Mouse (Mus musculus) midbrain, postnatal 0 days (tissue): ENCODE measurements around the gene Arsb. TPM values are rescaled to one million over a fixed set of nuclear protein-coding genes. Genes with fewer than 3 reads are reported as not detected.

ENCODE experiments used
- ATAC-seq: fragments of 200-750 bp; cut with Nextera tagmentation; 2 replicates; pipeline ENCODE4 v1.8.0; 2017; ENCODE audit warnings: moderate number of reproducible peaks, mild to moderate bottlenecking, moderate TSS enrichment, moderate library complexity; ENCODE audit not compliant: low FRiP score
- DNase-seq: peaks from one replicate; pipeline ENCODE4 v3.0.0-alpha.2; 2015; ENCODE audit warnings: low spot score
- H3K27ac ChIP-seq: fragments of 300-500 bp; sonication (generic); 2 replicates; pipeline ENCODE4 v1.5.1; 2014; ENCODE audit warnings: low read depth, mild to moderate bottlenecking, low read length, mixed read lengths
- H3K27me3 ChIP-seq: fragments of 300-500 bp; sonication (generic); 2 replicates; pipeline ENCODE4 v1.6.1; 2014; ENCODE audit warnings: low read length, control low read depth, mixed read lengths; ENCODE audit not compliant: insufficient read depth
- H3K36me3 ChIP-seq: fragments of 300-500 bp; sonication (generic); 2 replicates; pipeline ENCODE4 v1.6.1; 2014; ENCODE audit warnings: low read length, control low read depth, mixed read lengths; ENCODE audit not compliant: insufficient read depth
- H3K4me1 ChIP-seq: fragments of 300-500 bp; sonication (generic); 2 replicates; pipeline ENCODE4 v1.6.1; 2014; ENCODE audit warnings: mild to moderate bottlenecking, control low read depth, antibody characterized with exemption, low read length, mixed read lengths; ENCODE audit not compliant: insufficient read depth
- H3K4me2 ChIP-seq: fragments of 300-500 bp; sonication (generic); 2 replicates; pipeline ENCODE4 v1.6.1; 2014; ENCODE audit warnings: low read depth, mild to moderate bottlenecking, low read length, mixed read lengths; ENCODE audit not compliant: poor library complexity, severe bottlenecking
- H3K4me3 ChIP-seq: fragments of 300-500 bp; sonication (generic); 2 replicates; pipeline ENCODE4 v1.5.1; 2014; ENCODE audit warnings: low read depth, mild to moderate bottlenecking, low read length, moderate library complexity
- H3K9ac ChIP-seq: fragments of 300-500 bp; sonication (generic); replicated peaks from 2 replicates; pipeline ENCODE4 v1.6.1; 2014; ENCODE audit warnings: mild to moderate bottlenecking, low read length, moderate library complexity, mixed read lengths; ENCODE audit not compliant: poor library complexity, severe bottlenecking
- H3K9me3 ChIP-seq: fragments of 300-500 bp; sonication (generic); 2 replicates; pipeline ENCODE4 v1.6.1; 2016; ENCODE audit warnings: low read length, control low read depth
- CTCF ChIP-seq: IDR thresholded peaks from 2 replicates; pipeline ENCODE4 v1.5.1; 2016; ENCODE audit warnings: antibody characterized with exemption, mild to moderate bottlenecking
- WGBS: fragments of 180-500 bp; shearing (Covaris S2); extraction: QIAGEN DNeasy Blood & Tissue Kit; methylation state at CpG from one replicate; pipeline ENCODE4 v1.1.7; 2014; 5-methylcytosine and 5-hydroxymethylcytosine counted together
- polyA plus RNA-seq: library from polyadenylated mRNA; unstranded; fragments of >200 nt; fragmentation: Nextera tagmentation; extraction: Ambion mirVana; gene quantifications from 2 replicates; pipeline ENCODE4 v1.2.1, GENCODE M21; 2015
- total RNA-seq: library from RNA; depleted of rRNA; stranded (reverse); fragments of >200 nt; gene quantifications from 2 replicates; pipeline ENCODE4 v1.2.3, GENCODE M21; 2014

The Arsb gene
- total and polyA plus RNA-seq, 2 experiments from 2014 or later, result 13.1 to 15.2 TPM

DNA sequence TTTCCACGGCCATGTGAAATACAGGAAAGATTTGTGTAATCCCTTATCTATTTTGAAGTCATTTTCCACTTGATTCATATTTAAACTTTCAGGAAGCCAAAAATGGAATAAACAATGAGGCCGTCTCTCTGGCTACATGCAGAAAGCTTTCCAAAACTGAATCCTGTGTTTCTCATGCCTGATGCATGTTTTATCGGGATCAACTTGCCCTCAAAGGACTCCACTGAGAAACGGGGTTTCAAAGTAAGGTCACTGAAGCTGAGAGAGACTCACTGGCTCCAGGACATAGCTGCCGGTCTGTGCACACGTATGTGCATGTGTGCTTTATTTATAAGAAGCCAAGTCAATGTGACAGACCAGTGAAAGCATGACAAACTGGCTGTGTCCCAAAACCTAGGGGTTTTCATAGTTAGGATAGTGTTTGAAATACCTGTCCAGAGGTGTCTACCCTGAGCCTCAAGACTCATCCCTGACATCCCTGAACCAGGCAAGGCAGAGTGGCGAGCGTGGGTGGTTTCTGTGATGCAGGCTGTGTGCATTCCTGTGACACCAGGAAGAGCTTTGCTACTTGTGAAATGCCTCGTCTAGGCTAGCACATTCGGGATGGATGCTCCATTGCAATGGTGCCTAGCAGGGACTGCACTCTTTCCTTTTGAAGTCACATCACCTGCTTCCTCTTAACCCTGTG, 75.5 kb downstream of the Arsb start:
- 75% methylated on average over 10 of the region's 10 CpGs for WGBS
- ATAC-seq (no peak), DNase-seq (no peak)
- TF ChIP-seq CTCF, result no peak
- no peaks in the 10 kb centered on the region for H3K27me3 ChIP-seq
- H3K4me3 ChIP-seq, result no peak overlapping the region
- H3K27ac ChIP-seq, result no peak overlapping the region
- H3K9ac ChIP-seq, result no peak overlapping the region
- H3K9me3 ChIP-seq, result no peaks in the 10 kb centered on the region
- no peaks in the 10 kb centered on the region for H3K36me3 ChIP-seq
- H3K4me1 ChIP-seq, result no peaks in the 10 kb centered on the region; the same call in 1 of the 2 replicates
- no peak overlapping the region for H3K4me2 ChIP-seq

- no peaks in the 10 kb centered on the region; the same call in 1 of the 2 replicates for H3K4me1 ChIP-seq
- H3K4me3 ChIP-seq, result no peak overlapping the region
- 69% methylated on average over 4 of the region's 4 CpGs for WGBS
- no peak overlapping the region for H3K4me2 ChIP-seq
- no peak for TF ChIP-seq CTCF
- no peak overlapping the region for H3K9ac ChIP-seq
- H3K27me3 ChIP-seq, result no peaks in the 10 kb centered on the region
- H3K36me3 ChIP-seq, result no peaks in the 10 kb centered on the region
- no peak overlapping the region for H3K27ac ChIP-seq
- H3K9me3 ChIP-seq, result no peaks in the 10 kb centered on the region
- no peak for DNase-seq
- no peak for ATAC-seq
These were observed 76.2 kb downstream of the Arsb start for GRCm38 (mm10) chr13:93847614-93848013.

- no peaks in the 10 kb centered on the region for H3K9me3 ChIP-seq
These were observed 77.2 kb downstream of the Arsb start for GRCm38 (mm10) chr13:93848615-93849014.

GRCm38 (mm10) chr13:93849751-93850355, 78.4 kb downstream of the Arsb start:
- Histone ChIP-seq H3K9me3 (no peaks in the 10 kb centered on the region), H3K36me3 (no peaks in the 10 kb centered on the region), H3K4me2 (no peak overlapping the region), H3K9ac (no peak overlapping the region), H3K4me3 (no peak overlapping the region), H3K4me1 (no peaks in the 10 kb centered on the region; the same call in 1 of the 2 replicates), H3K27ac (no peak overlapping the region), H3K27me3 (no peaks in the 10 kb centered on the region)
- ATAC-seq (no peak), DNase-seq (no peak)
- 85% methylated on average over 5 of the region's 5 CpGs for WGBS
- no peak for TF ChIP-seq CTCF

More at GRCm38 (mm10) chr13:93848615-93849014, 77.2 kb downstream of the Arsb start:
- no peak for TF ChIP-seq CTCF
- H3K4me1 ChIP-seq, result no peaks in the 10 kb centered on the region; the same call in 1 of the 2 replicates
- no peak overlapping the region for H3K4me2 ChIP-seq
- ATAC-seq (no peak), DNase-seq (no peak)
- H3K36me3 ChIP-seq, result no peaks in the 10 kb centered on the region
- H3K27ac ChIP-seq, result no peak overlapping the region
- no peak overlapping the region for H3K4me3 ChIP-seq
- WGBS, result 91% methylated on average over 6 of the region's 6 CpGs
- no peak overlapping the region for H3K9ac ChIP-seq
- H3K27me3 ChIP-seq, result no peaks in the 10 kb centered on the region

- Histone ChIP-seq H3K4me1 (no peaks in the 10 kb centered on the region; the same call in 1 of the 2 replicates), H3K4me3 (no peak overlapping the region)
- ATAC-seq, result no peak
These were observed 79.2 kb downstream of the Arsb start for GRCm38 (mm10) chr13:93850674-93851073.

More at GRCm38 (mm10) chr13:93850674-93851073, 79.2 kb downstream of the Arsb start:
- Histone ChIP-seq H3K36me3 (no peaks in the 10 kb centered on the region), H3K4me2 (no peak overlapping the region), H3K27ac (no peak overlapping the region), H3K9me3 (no peaks in the 10 kb centered on the region), H3K27me3 (no peaks in the 10 kb centered on the region), H3K9ac (no peak overlapping the region)
- DNase-seq, result no peak
- TF ChIP-seq CTCF, result no peak
- 72% methylated on average over 4 of the region's 4 CpGs for WGBS
